Mouse (Mus musculus) heart, postnatal 0 days (tissue): Measurements from ENCODE around the gene Dip2b.

Experiments used
- CTCF ChIP-seq: IDR thresholded peaks from 2 replicates; pipeline ENCODE4 v1.5.1; 2016; ENCODE audit warnings: antibody characterized with exemption, control low read depth, low read depth
- EP300 ChIP-seq: IDR thresholded peaks from 2 replicates; pipeline ENCODE4 v1.6.1; 2016; ENCODE audit warnings: antibody characterized with exemption, low read depth

DNA sequence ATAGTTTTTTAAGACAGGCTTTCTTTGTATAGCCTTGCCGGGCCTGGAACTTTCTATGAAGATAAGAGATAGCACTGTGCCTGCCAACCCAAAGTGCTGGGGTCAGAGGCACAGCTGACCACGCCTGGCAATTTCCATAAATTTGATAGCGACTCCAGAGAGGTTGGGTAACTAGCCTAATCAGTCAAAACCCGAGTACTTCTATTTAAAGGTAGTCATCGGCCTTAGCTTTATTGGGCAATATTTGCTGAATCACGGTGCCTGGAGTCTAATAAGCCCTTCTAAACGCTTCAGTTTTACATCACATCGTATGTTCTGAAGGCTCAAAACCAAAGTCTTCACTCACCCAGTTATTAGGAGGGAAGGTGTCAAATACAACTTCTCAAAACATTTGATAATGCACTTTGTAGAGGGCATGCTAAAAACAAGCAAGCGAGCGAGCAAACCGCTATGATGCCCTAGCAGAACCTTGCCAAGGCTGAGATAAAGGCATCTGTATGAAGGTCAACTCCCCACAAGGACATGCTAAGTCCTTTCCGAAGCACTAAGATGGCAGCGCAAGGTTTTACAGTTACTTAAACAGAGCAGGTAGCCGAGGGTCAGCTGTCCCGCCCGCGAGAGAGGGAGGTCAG is 188.7 kb downstream of the Dip2b start:
- TF ChIP-seq CTCF = peak; percentile 1; the same call in 1 of the 2 replicates
- peak; percentile 51 for TF ChIP-seq EP300
